15 mouse cellular contexts compared by ENCODE assay signal in the genomic region with DNA sequence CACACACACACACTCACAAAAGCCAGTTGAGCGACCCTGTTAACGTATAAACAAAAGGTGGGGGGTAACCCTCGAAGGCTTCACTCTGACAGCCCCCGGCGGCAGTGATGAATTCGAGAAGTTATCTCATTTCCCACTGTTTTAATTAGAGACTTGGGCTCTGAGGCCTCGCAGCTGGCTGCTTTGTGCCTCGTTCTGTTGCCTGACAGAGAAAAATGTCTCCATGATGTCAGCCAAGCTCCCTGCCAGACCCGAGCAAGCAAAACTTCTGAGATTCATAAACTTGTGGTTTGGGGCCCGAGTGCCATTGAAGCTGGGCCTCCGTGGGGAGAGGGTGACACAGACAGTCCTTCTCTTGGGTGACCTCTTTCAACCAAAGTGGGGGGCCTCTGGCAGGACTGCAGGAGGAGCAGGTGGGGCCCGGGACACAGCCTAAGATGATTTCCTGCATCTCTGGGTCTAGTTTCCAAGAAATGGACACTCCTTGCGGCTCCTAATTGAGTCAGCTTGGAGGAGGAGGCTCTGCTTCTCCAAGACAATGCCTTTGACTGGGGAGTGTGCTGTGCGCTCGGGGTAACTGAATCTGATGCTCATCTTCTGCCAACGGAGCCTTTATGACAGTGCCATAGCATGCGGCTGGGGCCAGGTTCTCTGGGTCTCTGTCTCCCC.
A peak's percentile ranks its signal among the peaks of the same experiment; 100 is the strongest.
DNase-seq lines count a peak whose midpoint lies in the region; ATAC-seq and TF ChIP-seq lines count a peak whose summit lies in the region.
"Had no signal": no experiment of that assay in that cellular context is flagged by ENCODE, and none has a peak within 500 bp of the region (broad histone marks: within the 10 kb centered on the region; RNA-seq: fewer than 3 reads in every experiment).

No protein-coding gene starts in this region.

- TF ChIP-seq POLR2A in lung, adult 2 months (IDR thresholded peaks at IDR 0.05; ENCODE audit: borderline replicate concordance, extremely low read depth, low read depth, low read length) = no peak

- H3K9ac ChIP-seq in lung, embryonic 15.5 days = no peak overlapping the region
- H3K9ac ChIP-seq in embryonic facial prominence, embryonic 13.5 days = no peak overlapping the region
- no peak overlapping the region for H3K9ac ChIP-seq in hindbrain, embryonic 16.5 days (ENCODE audit: low read depth, low read length)
- H3K9ac ChIP-seq: limb, embryonic 13.5 days had no signal

- H3K36me3 ChIP-seq in lung, embryonic 15.5 days = no peaks in the 10 kb centered on the region
- H3K36me3 ChIP-seq in embryonic facial prominence, embryonic 13.5 days = no peaks in the 10 kb centered on the region
- H3K36me3 ChIP-seq in hindbrain, embryonic 16.5 days (ENCODE audit: control insufficient read depth, insufficient read depth, low read length) = no peaks in the 10 kb centered on the region
- H3K36me3 ChIP-seq: limb, embryonic 13.5 days had no signal

- H3K4me2 ChIP-seq in lung, embryonic 15.5 days = no peak overlapping the region
- no peak overlapping the region for H3K4me2 ChIP-seq in embryonic facial prominence, embryonic 13.5 days
- H3K4me2 ChIP-seq in hindbrain, embryonic 16.5 days (ENCODE audit: low read length) = no peak overlapping the region
- H3K4me2 ChIP-seq: limb, embryonic 13.5 days had no signal

- TF ChIP-seq CTCF in lung, adult 2 months (IDR thresholded peaks at IDR 0.05; ENCODE audit: insufficient read depth, low read length) = no peak

- H3K4me3 ChIP-seq in lung, embryonic 15.5 days = no peak overlapping the region
- no peak overlapping the region for H3K4me3 ChIP-seq in lung, adult 2 months (replicated peaks; ENCODE audit: extremely low read depth, low read depth, low read length)
- H3K4me3 ChIP-seq in embryonic facial prominence, embryonic 13.5 days = no peak overlapping the region
- no peak overlapping the region for H3K4me3 ChIP-seq in hindbrain, embryonic 16.5 days (ENCODE audit: low read length)
- H3K4me3 ChIP-seq: erythroblast, embryonic 14.5 days; limb, embryonic 13.5 days had no signal

- no peaks in the 10 kb centered on the region; the same call in 1 of the 2 replicates for H3K9me3 ChIP-seq in lung, embryonic 15.5 days
- H3K9me3 ChIP-seq in embryonic facial prominence, embryonic 13.5 days = peaks cover 7% of the 10 kb centered on the region
- H3K9me3 ChIP-seq in hindbrain, embryonic 16.5 days (ENCODE audit: control insufficient read depth, low read length) = no peaks in the 10 kb centered on the region; the same call in 1 of the 2 replicates

- no peak for DNase-seq in lung, adult 2 months
- DNase-seq in lung, postnatal 14 days = peak; percentile 26
- no peak for DNase-seq in layer of hippocampus, postnatal 36 days
- no peak for DNase-seq in adrenal gland, adult 18-20 months (ENCODE audit: low spot score in 2 of 2)
- DNase-seq: adrenal gland, postnatal 10 days; cerebellum, adult 2 months; gastrocnemius, postnatal 14 days; layer of hippocampus, adult 9-11 months; right cerebral cortex, postnatal 25 days; thymus, adult 18-20 months had no signal

- H3K27ac ChIP-seq in lung, embryonic 15.5 days = peak overlapping the region; percentile 76
- H3K27ac ChIP-seq in embryonic facial prominence, embryonic 13.5 days = peak overlapping the region; percentile 0; the same call in 1 of the 2 replicates
- H3K27ac ChIP-seq in hindbrain, embryonic 16.5 days (ENCODE audit: low read depth, low read length) = no peak overlapping the region
- H3K27ac ChIP-seq: limb, embryonic 13.5 days had no signal

- H3K27me3 ChIP-seq in lung, embryonic 15.5 days = no peaks in the 10 kb centered on the region
- H3K27me3 ChIP-seq in embryonic facial prominence, embryonic 13.5 days = peaks cover 4% of the 10 kb centered on the region; the same call in 1 of the 2 replicates
- no peaks in the 10 kb centered on the region for H3K27me3 ChIP-seq in hindbrain, embryonic 16.5 days (replicated peaks; ENCODE audit: control insufficient read depth, insufficient read depth, low read length)

- 22% methylated on average over 17 of the region's 17 CpGs for WGBS in lung, embryonic 15.5 days
- 38% methylated on average over 17 of the region's 17 CpGs for WGBS in lung, adult 2 months
- 35% methylated on average over 17 of the region's 17 CpGs for WGBS in embryonic facial prominence, embryonic 13.5 days
- WGBS in hindbrain, embryonic 16.5 days = 37% methylated on average over 17 of the region's 17 CpGs

- H3K4me1 ChIP-seq in lung, embryonic 15.5 days = peaks cover 24% of the 10 kb centered on the region
- H3K4me1 ChIP-seq in lung, adult 2 months (ENCODE audit: control insufficient read depth, insufficient read depth, low read length) = peaks cover 3% of the 10 kb centered on the region; the same call in 1 of the 2 replicates
- peaks cover 15% of the 10 kb centered on the region for H3K4me1 ChIP-seq in embryonic facial prominence, embryonic 13.5 days
- H3K4me1 ChIP-seq in hindbrain, embryonic 16.5 days (ENCODE audit: control insufficient read depth, insufficient read depth, low read depth, low read length) = no peaks in the 10 kb centered on the region

- peak; percentile 60; the same call in 1 of the 2 replicates for ATAC-seq in lung, embryonic 15.5 days (ENCODE audit: borderline replicate concordance, extremely low read depth, low FRiP score, low TSS enrichment)
- ATAC-seq in embryonic facial prominence, embryonic 13.5 days (ENCODE audit: insufficient number of reproducible peaks, insufficient read depth, low FRiP score, low TSS enrichment, low read depth) = no peak
- ATAC-seq in hindbrain, embryonic 16.5 days = peak; percentile 34; the same call in 1 of the 2 replicates
